Mouse (Mus musculus): ENCODE results near the gene Zswim3.

- TF ChIP-seq ZNF384 (IDR thresholded peaks at IDR 0.05; ENCODE audit: low read depth, low read length) (no peak), MAFK (IDR thresholded peaks at IDR 0.05; ENCODE audit: insufficient read depth, low read depth, low read length) (no peak)
Measured at GRCm38 (mm10) chr2:164800252-164801004, 4.5 kb upstream of the Zswim3 start.
